Comparison of ENCODE assay signal across 17 mouse cellular contexts in the genomic region with DNA sequence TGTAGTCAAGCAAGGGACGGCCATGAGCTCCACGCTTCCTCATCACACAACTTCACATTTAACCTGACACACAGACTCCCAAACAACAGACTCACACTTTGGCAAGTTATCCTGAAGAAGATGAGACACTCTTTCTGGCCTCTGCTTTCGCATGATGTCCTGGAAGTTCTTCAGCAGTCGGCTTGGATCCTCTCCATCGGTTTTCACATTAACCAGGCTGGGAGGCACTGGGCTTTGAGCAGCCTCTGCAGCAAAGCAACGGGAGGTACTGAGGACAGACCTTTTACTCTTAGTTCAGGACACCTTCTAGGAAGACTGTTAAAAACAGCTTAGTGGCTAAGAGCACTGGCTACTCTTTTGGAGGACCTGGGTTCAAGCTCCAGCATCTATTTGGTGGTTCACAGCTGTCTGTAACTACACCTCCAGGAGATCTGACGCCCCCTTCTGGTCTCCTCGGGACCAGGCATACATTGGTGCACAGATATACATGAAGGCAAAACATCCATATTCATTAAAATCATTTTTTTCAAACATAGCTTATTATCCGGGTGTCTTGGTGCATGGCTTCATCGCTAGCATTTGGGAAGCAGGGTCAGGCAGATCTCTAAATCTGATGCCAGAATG. TPM values are rescaled to one million over a fixed set of nuclear protein-coding genes. Genes with fewer than 3 reads are reported as not detected.
DNase-seq lines count a peak whose midpoint lies in the region; ATAC-seq and TF ChIP-seq lines count a peak whose summit lies in the region.
"Had no signal": no experiment of that assay in that cellular context is flagged by ENCODE, and none has a peak within 500 bp of the region (broad histone marks: within the 10 kb centered on the region; RNA-seq: fewer than 3 reads in every experiment).

No protein-coding gene starts in this region.

- DNase-seq in kidney, adult 18-20 months, result peak; percentile 74
- no peak for DNase-seq in lung, postnatal 0 days (ENCODE audit: low spot score)
- no peak for DNase-seq in lung, postnatal 10 days
- DNase-seq in frontal cortex, postnatal 25 days (ENCODE audit: low spot score in 2 of 2), result no peak
- DNase-seq in hindbrain, embryonic 11.5 days (ENCODE audit: low spot score), result no peak
- DNase-seq: cerebellum, adult 8-10 months; liver, embryonic 13.5 days; lung, postnatal 4 days; right cerebral cortex, adult 18-20 months; spleen, adult 18-20 months; thymus, postnatal 36 days had no signal

- whole genome bisulfite sequencing in kidney, embryonic 15.5 days, result 87% methylated on average over 10 of the region's 10 CpGs
- WGBS in lung, postnatal 0 days, result 82% methylated on average over 10 of the region's 10 CpGs
- 92% methylated on average over 10 of the region's 10 CpGs for WGBS in hindbrain, embryonic 11.5 days

- ATAC-seq in kidney, embryonic 15.5 days (replicated peaks; ENCODE audit: low FRiP score), result no peak
- no peak for ATAC-seq in lung, postnatal 0 days
- no peak for ATAC-seq in hindbrain, embryonic 11.5 days (ENCODE audit: low FRiP score)

- no peak overlapping the region for H3K9ac ChIP-seq in kidney, embryonic 15.5 days
- H3K9ac ChIP-seq in lung, postnatal 0 days (replicated peaks; ENCODE audit: low read depth), result no peak overlapping the region
- H3K9ac ChIP-seq in hindbrain, embryonic 11.5 days (ENCODE audit: low read depth, low read length), result no peak overlapping the region
- H3K9ac ChIP-seq: heart, embryonic 13.5 days; liver, embryonic 13.5 days; midbrain, embryonic 12.5 days had no signal

- H3K4me2 ChIP-seq in kidney, embryonic 15.5 days, result no peak overlapping the region
- H3K4me2 ChIP-seq in lung, postnatal 0 days (replicated peaks; ENCODE audit: low read depth, low read length), result no peak overlapping the region
- no peak overlapping the region for H3K4me2 ChIP-seq in hindbrain, embryonic 11.5 days (replicated peaks; ENCODE audit: low read depth, low read length)
- H3K4me2 ChIP-seq: heart, embryonic 13.5 days; liver, embryonic 13.5 days; midbrain, embryonic 12.5 days had no signal

- H3K4me1 ChIP-seq in kidney, embryonic 15.5 days, result peaks cover 20% of the 10 kb centered on the region
- H3K4me1 ChIP-seq in lung, postnatal 0 days (ENCODE audit: insufficient read depth, low read depth, low read length), result peaks cover 18% of the 10 kb centered on the region
- peaks cover 34% of the 10 kb centered on the region for H3K4me1 ChIP-seq in bone marrow macrophage, adult 2 months (ENCODE audit: control insufficient read depth, insufficient read depth, low read length)
- H3K4me1 ChIP-seq in hindbrain, embryonic 11.5 days (replicated peaks; ENCODE audit: control insufficient read depth, insufficient read depth, low read length), result 0 out of 2 replicates have a peak, but pooled peaks cover 3% of the 10 kb centered on the region

- TF ChIP-seq CTCF in lung, postnatal 0 days (IDR thresholded peaks at IDR 0.05), result peak; percentile 33
- 0 out of 2 replicates have a peak, but pooled peaks have one; percentile 8 for TF ChIP-seq CTCF in bone marrow macrophage, adult 2 months (IDR thresholded peaks at IDR 0.05; ENCODE audit: low read depth, low read length)

- no peak for TF ChIP-seq POLR2A in bone marrow macrophage, adult 2 months (IDR thresholded peaks at IDR 0.05; ENCODE audit: borderline replicate concordance, low read depth, low read length)

- H3K36me3 ChIP-seq in kidney, embryonic 15.5 days, result peaks cover 74% of the 10 kb centered on the region
- H3K36me3 ChIP-seq in lung, postnatal 0 days (ENCODE audit: insufficient read depth, low read length), result peaks cover 42% of the 10 kb centered on the region
- peaks cover 8% of the 10 kb centered on the region; the same call in 1 of the 2 replicates for H3K36me3 ChIP-seq in hindbrain, embryonic 11.5 days (ENCODE audit: control insufficient read depth, insufficient read depth, low read length)

- no peaks in the 10 kb centered on the region for H3K9me3 ChIP-seq in kidney, embryonic 15.5 days (replicated peaks)
- no peaks in the 10 kb centered on the region for H3K9me3 ChIP-seq in lung, postnatal 0 days (ENCODE audit: low read length)
- H3K9me3 ChIP-seq in hindbrain, embryonic 11.5 days (ENCODE audit: control insufficient read depth, low read length), result no peaks in the 10 kb centered on the region
- H3K9me3 ChIP-seq: heart, embryonic 13.5 days; liver, embryonic 13.5 days; midbrain, embryonic 12.5 days had no signal

- no peak overlapping the region for H3K27ac ChIP-seq in kidney, embryonic 15.5 days
- no peak overlapping the region for H3K27ac ChIP-seq in lung, postnatal 0 days (ENCODE audit: low read length)
- no peak overlapping the region for H3K27ac ChIP-seq in bone marrow macrophage, adult 2 months (ENCODE audit: insufficient read depth, low read depth, low read length)
- H3K27ac ChIP-seq in hindbrain, embryonic 11.5 days (ENCODE audit: low read depth, low read length), result no peak overlapping the region
- H3K27ac ChIP-seq: liver, embryonic 13.5 days; midbrain, embryonic 12.5 days had no signal

- H3K27me3 ChIP-seq in kidney, embryonic 15.5 days, result no peaks in the 10 kb centered on the region
- H3K27me3 ChIP-seq in lung, postnatal 0 days (replicated peaks; ENCODE audit: insufficient read depth, low read length), result no peaks in the 10 kb centered on the region
- no peaks in the 10 kb centered on the region for H3K27me3 ChIP-seq in hindbrain, embryonic 11.5 days (ENCODE audit: control insufficient read depth, insufficient read depth, low read length)
- H3K27me3 ChIP-seq: heart, embryonic 13.5 days; liver, embryonic 13.5 days; midbrain, embryonic 12.5 days had no signal

- no peak for TF ChIP-seq EP300 in lung, postnatal 0 days (IDR thresholded peaks at IDR 0.05)

- no peak overlapping the region for H3K4me3 ChIP-seq in kidney, embryonic 15.5 days (replicated peaks)
- no peak overlapping the region for H3K4me3 ChIP-seq in lung, postnatal 0 days (ENCODE audit: low read depth, low read length)
- H3K4me3 ChIP-seq in bone marrow macrophage, adult 2 months (ENCODE audit: insufficient read depth, low read length), result no peak overlapping the region
- no peak overlapping the region for H3K4me3 ChIP-seq in hindbrain, embryonic 11.5 days (ENCODE audit: low read depth, low read length)
- H3K4me3 ChIP-seq: heart, embryonic 13.5 days; liver, embryonic 13.5 days; midbrain, embryonic 12.5 days; myocyte had no signal

RNA-seq across cellular contexts. Expression of a gene that starts 6.8 kb away (rescaled TPM):
- 104 and 121 TPM in 2 replicates for polyA plus RNA-seq in kidney, embryonic 15.5 days (2015; fragmentation: Nextera tagmentation; extraction: Ambion mirVana)
- 292 and 310 TPM in 2 replicates for polyA plus RNA-seq in lung, postnatal 0 days (2015; fragmentation: Nextera tagmentation; extraction: Ambion mirVana)
- polyA plus RNA-seq in bone marrow macrophage, adult 2 months (2012; ENCODE audit: insufficient read depth, insufficient read length, missing spikeins), result 67.2 and 70.5 TPM in 2 replicates
- polyA plus RNA-seq in hindbrain, embryonic 11.5 days (2014; fragmentation: Nextera tagmentation; extraction: Ambion mirVana), result 83.8 and 84.7 TPM in 2 replicates

RNA-seq across cellular contexts. Expression of a gene that starts 19.3 kb away (rescaled TPM):
- 0.09 TPM in 1 of 2 replicates, not detected in the other for polyA plus RNA-seq in kidney, embryonic 15.5 days (2015; fragmentation: Nextera tagmentation; extraction: Ambion mirVana)
- polyA plus RNA-seq in lung, postnatal 0 days (2015; fragmentation: Nextera tagmentation; extraction: Ambion mirVana), result 0.12 and 0.15 TPM in 2 replicates
- 41.6 and 61.6 TPM in 2 replicates for polyA plus RNA-seq in bone marrow macrophage, adult 2 months (2012; ENCODE audit: insufficient read depth, insufficient read length, missing spikeins)
- not detected in 2 replicates for polyA plus RNA-seq in hindbrain, embryonic 11.5 days (2014; fragmentation: Nextera tagmentation; extraction: Ambion mirVana)
- polyA plus RNA-seq: forebrain, embryonic 11.5 days; heart, embryonic 13.5 days; midbrain, embryonic 12.5 days; myocyte had no signal

RNA-seq across cellular contexts. Expression of a gene that starts 38.7 kb away (rescaled TPM):
- polyA plus RNA-seq in kidney, embryonic 15.5 days (2015; fragmentation: Nextera tagmentation; extraction: Ambion mirVana), result 67.0 and 73.4 TPM in 2 replicates
- polyA plus RNA-seq in lung, postnatal 0 days (2015; fragmentation: Nextera tagmentation; extraction: Ambion mirVana), result 64.2 and 64.6 TPM in 2 replicates
- polyA plus RNA-seq in bone marrow macrophage, adult 2 months (2012; ENCODE audit: insufficient read depth, insufficient read length, missing spikeins), result 99.0 and 113 TPM in 2 replicates
- 57.3 and 59.6 TPM in 2 replicates for polyA plus RNA-seq in hindbrain, embryonic 11.5 days (2014; fragmentation: Nextera tagmentation; extraction: Ambion mirVana)

RNA-seq across cellular contexts. Expression of a gene that starts 39.2 kb away (rescaled TPM):
- 24.5 and 28.0 TPM in 2 replicates for polyA plus RNA-seq in kidney, embryonic 15.5 days (2015; fragmentation: Nextera tagmentation; extraction: Ambion mirVana)
- 9.7 and 9.9 TPM in 2 replicates for polyA plus RNA-seq in lung, postnatal 0 days (2015; fragmentation: Nextera tagmentation; extraction: Ambion mirVana)
- polyA plus RNA-seq in bone marrow macrophage, adult 2 months (2012; ENCODE audit: insufficient read depth, insufficient read length, missing spikeins), result 8.3 and 13.7 TPM in 2 replicates
- polyA plus RNA-seq in hindbrain, embryonic 11.5 days (2014; fragmentation: Nextera tagmentation; extraction: Ambion mirVana), result 27.3 and 27.6 TPM in 2 replicates

RNA-seq across cellular contexts. Expression of a gene that starts 42.1 kb away (rescaled TPM):
- polyA plus RNA-seq in kidney, embryonic 15.5 days (2015; fragmentation: Nextera tagmentation; extraction: Ambion mirVana), result 49.0 and 55.1 TPM in 2 replicates
- 33.4 and 37.2 TPM in 2 replicates for polyA plus RNA-seq in lung, postnatal 0 days (2015; fragmentation: Nextera tagmentation; extraction: Ambion mirVana)
- polyA plus RNA-seq in bone marrow macrophage, adult 2 months (2012; ENCODE audit: insufficient read depth, insufficient read length, missing spikeins), result 41.5 and 42.6 TPM in 2 replicates
- polyA plus RNA-seq in hindbrain, embryonic 11.5 days (2014; fragmentation: Nextera tagmentation; extraction: Ambion mirVana), result 21.7 TPM in 2 replicates

Comparison
In these comparisons a context has a peak if more than half of its experiments do, and no peak if none do; other contexts are left out.
1. RNA of a gene that starts 19.3 kb away (polyA plus RNA-seq): 41.6 to 61.6 TPM in bone marrow macrophage, adult 2 months; 0.12 to 0.15 TPM in lung, postnatal 0 days, 0.09 TPM in kidney, embryonic 15.5 days and not detected in hindbrain, embryonic 11.5 days; every median in the first group is over 10 times any median in the second.